15 mouse cellular contexts compared by ENCODE assay signal in the genomic region with DNA sequence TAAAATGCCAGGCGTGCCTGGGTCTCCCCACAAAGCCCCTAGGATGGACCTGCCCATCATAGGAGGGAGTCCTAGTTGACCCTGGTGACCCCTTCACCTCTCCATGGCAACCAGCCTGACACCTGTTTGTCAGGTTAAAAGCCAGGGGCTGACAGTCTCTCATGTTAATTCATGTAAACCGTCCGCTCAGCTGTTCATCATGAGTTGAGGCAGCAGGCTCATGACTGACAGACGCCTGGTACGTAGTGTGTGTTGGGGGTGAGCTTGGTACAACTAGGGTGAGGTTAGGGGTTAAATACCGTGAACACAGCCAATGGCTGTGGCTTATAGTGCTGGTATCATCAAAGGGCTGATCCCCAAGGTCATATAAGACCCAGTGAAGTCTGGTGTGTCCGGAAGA. TPM values are rescaled to one million over a fixed set of nuclear protein-coding genes. Genes with fewer than 3 reads are reported as not detected.
DNase-seq lines count a peak whose midpoint lies in the region; ATAC-seq lines count a peak whose summit lies in the region.
"Had no signal": no experiment of that assay in that cellular context is flagged by ENCODE, and none has a peak within 500 bp of the region (broad histone marks: within the 10 kb centered on the region; RNA-seq: fewer than 3 reads in every experiment).

No protein-coding gene starts in this region.

- H3K9ac ChIP-seq in kidney, embryonic 15.5 days: no peak overlapping the region
- H3K9ac ChIP-seq in hindbrain, embryonic 13.5 days: no peak overlapping the region
- H3K9ac ChIP-seq in neural tube, embryonic 11.5 days (ENCODE audit: low read length): no peak overlapping the region
- H3K9ac ChIP-seq: embryonic facial prominence, embryonic 15.5 days; forebrain, postnatal 0 days; heart, embryonic 13.5 days; liver, embryonic 15.5 days had no signal

- peak; percentile 24; the same call in 1 of the 2 replicates for ATAC-seq in kidney, embryonic 15.5 days (replicated peaks; ENCODE audit: low FRiP score)
- ATAC-seq in hindbrain, embryonic 13.5 days (ENCODE audit: low FRiP score): peak; percentile 30
- peak; percentile 42 for ATAC-seq in neural tube, embryonic 11.5 days (ENCODE audit: insufficient read depth, low FRiP score, low TSS enrichment)
- ATAC-seq: inflammation-experienced regulatory T-cells, adult 6 months had no signal

- no peak overlapping the region for H3K4me3 ChIP-seq in kidney, embryonic 15.5 days (replicated peaks)
- no peak overlapping the region for H3K4me3 ChIP-seq in hindbrain, embryonic 13.5 days
- no peak overlapping the region for H3K4me3 ChIP-seq in neural tube, embryonic 11.5 days (ENCODE audit: low read depth, low read length)
- H3K4me3 ChIP-seq: embryonic facial prominence, embryonic 15.5 days; heart, embryonic 13.5 days; liver, embryonic 15.5 days; myocyte had no signal

- WGBS in kidney, embryonic 15.5 days: 63% methylated on average over 7 of the region's 7 CpGs
- 24% methylated on average over 7 of the region's 7 CpGs for WGBS in hindbrain, embryonic 13.5 days
- WGBS in neural tube, embryonic 11.5 days: 30% methylated on average over 7 of the region's 7 CpGs

- peak overlapping the region; percentile 61; the same call in 1 of the 2 replicates for H3K27ac ChIP-seq in kidney, embryonic 15.5 days
- H3K27ac ChIP-seq in hindbrain, embryonic 13.5 days: peak overlapping the region; percentile 58; the same call in 1 of the 2 replicates
- no peak overlapping the region for H3K27ac ChIP-seq in neural tube, embryonic 11.5 days (ENCODE audit: low read depth, low read length)
- H3K27ac ChIP-seq: embryonic facial prominence, embryonic 15.5 days; heart, embryonic 13.5 days; liver, embryonic 15.5 days had no signal

- H3K4me1 ChIP-seq in kidney, embryonic 15.5 days: peaks cover 26% of the 10 kb centered on the region
- peaks cover 33% of the 10 kb centered on the region for H3K4me1 ChIP-seq in hindbrain, embryonic 13.5 days (replicated peaks)
- H3K4me1 ChIP-seq in neural tube, embryonic 11.5 days (ENCODE audit: control insufficient read depth, insufficient read depth, low read length): peaks cover 15% of the 10 kb centered on the region

- H3K27me3 ChIP-seq in kidney, embryonic 15.5 days: peaks cover 3% of the 10 kb centered on the region; the same call in 1 of the 2 replicates
- H3K27me3 ChIP-seq in hindbrain, embryonic 13.5 days: peaks cover 74% of the 10 kb centered on the region
- peaks cover 9% of the 10 kb centered on the region for H3K27me3 ChIP-seq in neural tube, embryonic 11.5 days (ENCODE audit: control insufficient read depth, insufficient read depth, low read length)
- H3K27me3 ChIP-seq: liver, embryonic 15.5 days had no signal

- no peak overlapping the region for H3K4me2 ChIP-seq in kidney, embryonic 15.5 days
- H3K4me2 ChIP-seq in hindbrain, embryonic 13.5 days: no peak overlapping the region
- H3K4me2 ChIP-seq in neural tube, embryonic 11.5 days (ENCODE audit: low read depth): no peak overlapping the region
- H3K4me2 ChIP-seq: embryonic facial prominence, embryonic 15.5 days; heart, embryonic 13.5 days; liver, embryonic 15.5 days had no signal

- H3K36me3 ChIP-seq in kidney, embryonic 15.5 days: no peaks in the 10 kb centered on the region
- H3K36me3 ChIP-seq in hindbrain, embryonic 13.5 days: no peaks in the 10 kb centered on the region
- H3K36me3 ChIP-seq in neural tube, embryonic 11.5 days (ENCODE audit: control insufficient read depth, insufficient read depth, low read length): no peaks in the 10 kb centered on the region; the same call in 1 of the 2 replicates
- H3K36me3 ChIP-seq: embryonic facial prominence, embryonic 15.5 days; heart, embryonic 13.5 days; liver, embryonic 15.5 days had no signal

- H3K9me3 ChIP-seq in kidney, embryonic 15.5 days (replicated peaks): no peaks in the 10 kb centered on the region
- no peaks in the 10 kb centered on the region for H3K9me3 ChIP-seq in hindbrain, embryonic 13.5 days
- H3K9me3 ChIP-seq in neural tube, embryonic 11.5 days (ENCODE audit: control insufficient read depth, low read length): no peaks in the 10 kb centered on the region
- H3K9me3 ChIP-seq: embryonic facial prominence, embryonic 15.5 days; heart, embryonic 13.5 days; liver, embryonic 15.5 days had no signal

- no peak for DNase-seq in kidney, adult 11 months
- peak; percentile 74 for DNase-seq in embryo, embryonic 10.5 days (ENCODE audit: low spot score)
- DNase-seq in neural tube, embryonic 11.5 days (ENCODE audit: low spot score): no peak
- no peak for DNase-seq in spleen, adult 18-20 months
- DNase-seq in urinary bladder, adult 2 months (ENCODE audit: low spot score): no peak
- DNase-seq: gastrocnemius, postnatal 36 days; lung, postnatal 4 days had no signal

RNA-seq across cellular contexts. Expression of gene Sulf2, which starts 59.7 kb away (rescaled TPM):
- polyA plus RNA-seq in kidney, embryonic 15.5 days (2015; fragmentation: Nextera tagmentation; extraction: Ambion mirVana): 61.0 and 65.3 TPM in 2 replicates
- polyA plus RNA-seq in hindbrain, embryonic 13.5 days (2015; fragmentation: Nextera tagmentation; extraction: Ambion mirVana): 88.6 and 113 TPM in 2 replicates
- 156 and 161 TPM in 2 replicates for polyA plus RNA-seq in neural tube, embryonic 11.5 days (2014; fragmentation: Nextera tagmentation; extraction: Ambion mirVana)
- polyA plus RNA-seq in urinary bladder, adult 2 months (2012; rRNA removed): 78.8 and 93.4 TPM in 2 replicates
